Mouse (Mus musculus) kidney, postnatal 0 days (tissue): ENCODE results near the gene Nt5c3b. TPM values are rescaled to one million over a fixed set of nuclear protein-coding genes. Genes with fewer than 3 reads are reported as not detected.

Experiments used
- ATAC-seq: fragments of 200-750 bp; cut with Nextera tagmentation; replicated peaks from 2 replicates; pipeline ENCODE4 v1.8.0; 2017; ENCODE audit warnings: low read depth, moderate number of reproducible peaks, moderate TSS enrichment, moderate library complexity; ENCODE audit not compliant: low FRiP score
- DNase-seq: peaks from one replicate; pipeline ENCODE4 v3.0.0-alpha.2; 2016; ENCODE audit warnings: low spot score
- H3K27ac ChIP-seq: fragments of 300-500 bp; sonication (generic); 2 replicates; pipeline ENCODE4 v1.5.1; 2014; ENCODE audit warnings: mild to moderate bottlenecking
- H3K27me3 ChIP-seq: fragments of 300-500 bp; sonication (generic); 2 replicates; pipeline ENCODE4 v1.6.1; 2014; ENCODE audit warnings: low read length, mixed read lengths; ENCODE audit not compliant: insufficient read depth
- H3K36me3 ChIP-seq: fragments of 300-500 bp; sonication (generic); 2 replicates; pipeline ENCODE4 v1.6.1; 2014; ENCODE audit warnings: low read length, mixed read lengths; ENCODE audit not compliant: insufficient read depth
- H3K4me1 ChIP-seq: fragments of 300-500 bp; sonication (generic); replicated peaks from 2 replicates; pipeline ENCODE4 v1.6.1; 2014; ENCODE audit warnings: antibody characterized with exemption, low read length, mixed read lengths; ENCODE audit not compliant: insufficient read depth
- H3K4me2 ChIP-seq: fragments of 300-500 bp; sonication (generic); 2 replicates; pipeline ENCODE4 v1.6.1; 2014; ENCODE audit warnings: mild to moderate bottlenecking, low read length, moderate library complexity, mixed read lengths
- H3K4me3 ChIP-seq: fragments of 300-500 bp; sonication (generic); replicated peaks from 2 replicates; pipeline ENCODE4 v1.5.1; 2014; ENCODE audit warnings: low read depth, low read length
- H3K9ac ChIP-seq: fragments of 300-500 bp; sonication (generic); 2 replicates; pipeline ENCODE4 v1.6.1; 2014; ENCODE audit warnings: low read depth, low read length
- H3K9me3 ChIP-seq: fragments of 300-500 bp; sonication (generic); replicated peaks from 2 replicates; pipeline ENCODE4 v1.6.1; 2016; ENCODE audit warnings: low read length, inconsistent platforms, mixed read lengths
- CTCF ChIP-seq: IDR thresholded peaks from 2 replicates; pipeline ENCODE4 v1.5.1; 2016; ENCODE audit warnings: antibody characterized with exemption, low read depth, mild to moderate bottlenecking, moderate library complexity
- WGBS: fragments of 180-500 bp; shearing (Covaris S2); extraction: QIAGEN DNeasy Blood & Tissue Kit; methylation state at CpG from one replicate; pipeline ENCODE4 v1.1.7; 2014; 5-methylcytosine and 5-hydroxymethylcytosine counted together
- polyA plus RNA-seq: library from polyadenylated mRNA; unstranded; fragments of >200 nt; fragmentation: Nextera tagmentation; extraction: Ambion mirVana; gene quantifications from 2 replicates; pipeline ENCODE4 v1.2.1, GENCODE M21; 2015

Gene Nt5c3b
- polyA plus RNA-seq, 1 experiment from 2014 or later, result 98.6 TPM

DNA sequence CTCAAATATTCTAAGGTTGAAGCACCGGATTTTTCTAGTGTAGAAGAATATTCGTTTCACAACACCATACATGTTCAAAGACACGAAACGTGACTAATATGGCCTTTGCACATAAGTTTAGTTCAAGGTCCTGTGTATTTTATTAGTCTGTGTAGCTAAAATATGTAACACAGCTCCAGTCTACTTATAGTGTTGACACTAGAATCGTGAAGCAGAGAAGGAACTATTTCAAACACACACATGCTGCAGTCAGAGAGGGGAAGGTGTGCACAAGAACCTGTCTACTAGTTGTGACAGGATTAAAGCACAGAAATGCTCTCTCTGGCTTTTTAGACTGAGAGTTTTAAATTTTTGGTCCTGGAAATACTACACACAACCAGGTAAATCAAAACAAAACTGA, 16.1 kb upstream of the Nt5c3b start:
- peaks cover 4% of the 10 kb centered on the region; the same call in 1 of the 2 replicates for H3K4me1 ChIP-seq
- H3K27ac ChIP-seq, result no peak overlapping the region
- H3K27me3 ChIP-seq, result no peaks in the 10 kb centered on the region
- ATAC-seq, result no peak
- no peak for DNase-seq
- H3K4me2 ChIP-seq, result no peak overlapping the region
- WGBS, result 81% methylated on average over 5 of the region's 5 CpGs
- no peaks in the 10 kb centered on the region for H3K9me3 ChIP-seq
- no peak overlapping the region for H3K9ac ChIP-seq
- no peak for TF ChIP-seq CTCF
- H3K36me3 ChIP-seq, result 0 out of 2 replicates have a peak, but pooled peaks cover 6% of the 10 kb centered on the region
- no peak overlapping the region for H3K4me3 ChIP-seq

DNA sequence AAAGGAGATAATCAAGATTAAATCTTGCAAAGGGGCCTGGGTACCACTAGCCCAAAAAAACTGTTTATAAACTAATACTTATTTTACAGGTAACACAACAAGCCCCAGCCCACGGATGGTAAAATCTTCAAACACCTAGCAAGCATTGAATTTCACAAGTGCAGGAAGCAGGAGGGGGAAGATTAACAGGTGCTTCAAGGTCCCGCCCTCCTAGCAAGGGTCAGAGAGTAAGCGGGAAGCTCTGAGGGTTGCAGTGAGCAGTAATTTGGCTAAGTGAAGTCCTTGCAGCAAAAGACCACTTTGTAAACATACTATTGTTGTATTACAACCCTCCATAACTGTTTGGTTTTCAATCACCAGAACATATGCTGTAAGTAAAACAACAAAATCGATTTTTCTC, 15.6 kb upstream of the Nt5c3b start:
- Histone ChIP-seq H3K4me2 (no peak overlapping the region), H3K36me3 (0 out of 2 replicates have a peak, but pooled peaks cover 6% of the 10 kb centered on the region), H3K27me3 (no peaks in the 10 kb centered on the region), H3K4me1 (peaks cover 4% of the 10 kb centered on the region; the same call in 1 of the 2 replicates), H3K9me3 (no peaks in the 10 kb centered on the region), H3K4me3 (no peak overlapping the region), H3K27ac (no peak overlapping the region), H3K9ac (no peak overlapping the region)
- no peak for TF ChIP-seq CTCF
- DNase-seq, result no peak
- ATAC-seq, result no peak
- WGBS, result 61% methylated on average over 4 of the region's 4 CpGs

DNA sequence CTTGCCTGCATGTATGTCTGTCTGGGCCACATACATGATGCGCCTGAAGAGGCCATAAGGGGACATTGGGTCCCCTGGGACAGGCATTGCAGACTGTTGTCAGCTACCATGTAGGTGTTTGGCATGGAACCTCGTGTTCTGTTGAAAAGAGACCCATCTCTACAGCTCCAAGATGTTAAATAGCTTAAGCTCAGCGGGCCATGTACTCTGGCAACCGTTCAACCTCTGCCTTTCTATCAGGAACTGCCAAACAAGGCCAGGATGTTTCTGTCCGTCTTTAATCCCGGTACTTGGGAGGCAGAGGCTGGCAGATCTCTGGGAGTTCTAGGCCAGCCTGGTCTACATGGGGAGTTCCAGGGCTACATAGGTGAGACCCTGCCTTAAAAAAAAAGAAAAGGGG, 1.0 kb upstream of the Nt5c3b start:
- Histone ChIP-seq H3K9me3 (no peaks in the 10 kb centered on the region), H3K4me2 (no peak overlapping the region), H3K27me3 (no peaks in the 10 kb centered on the region), H3K4me1 (peaks cover 16% of the 10 kb centered on the region), H3K27ac (no peak overlapping the region), H3K36me3 (no peaks in the 10 kb centered on the region), H3K9ac (no peak overlapping the region), H3K4me3 (no peak overlapping the region)
- 73% methylated on average over 6 of the region's 6 CpGs for WGBS
- no peak for DNase-seq
- no peak for TF ChIP-seq CTCF
- no peak for ATAC-seq

DNA sequence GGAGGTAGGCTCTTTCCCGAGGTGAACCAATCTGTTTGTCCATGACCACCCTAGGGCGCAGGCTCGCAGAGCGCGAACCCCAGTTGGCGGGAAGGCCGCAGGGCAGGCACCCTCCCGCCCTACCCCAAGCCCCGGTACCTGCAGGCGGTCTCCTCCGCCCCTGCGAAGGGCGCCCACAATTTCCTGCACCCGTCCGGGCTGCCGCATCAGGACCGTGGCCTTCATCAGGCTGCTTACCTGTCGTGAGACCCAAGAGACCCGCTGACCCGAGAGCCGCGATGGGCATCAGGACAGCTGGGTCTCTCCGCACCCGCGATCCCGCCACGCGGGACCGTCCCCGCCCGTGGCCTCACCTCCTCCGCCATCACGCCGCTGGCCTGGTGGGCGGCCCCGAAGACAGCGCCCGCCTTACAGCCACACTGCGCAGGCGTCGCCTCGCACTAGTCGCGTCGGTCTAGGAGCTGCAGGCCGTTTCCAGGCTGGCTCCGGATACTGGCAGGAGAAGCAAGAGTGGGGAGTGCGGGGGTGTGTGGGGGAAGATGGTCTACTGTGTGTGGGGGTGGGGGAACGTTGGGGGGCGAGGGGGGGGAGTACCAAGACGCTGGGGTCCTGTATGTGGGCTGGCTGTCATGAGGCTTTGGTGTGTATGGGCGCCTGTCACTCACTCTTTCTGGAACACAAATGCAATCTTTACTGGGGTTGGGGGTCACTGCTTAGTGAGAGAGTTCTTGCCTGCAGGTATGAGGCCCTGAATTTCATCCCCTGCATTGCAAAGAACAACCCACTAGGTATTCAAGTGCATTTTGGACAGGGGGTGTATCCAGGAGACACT, 701 bp downstream of the Nt5c3b start:
- Histone ChIP-seq H3K36me3 (peaks cover 5% of the 10 kb centered on the region; the same call in 1 of the 2 replicates), H3K27ac (peak overlapping the region; percentile 16; the same call in 1 of the 2 replicates), H3K9ac (peak overlapping the region; percentile 91), H3K9me3 (no peaks in the 10 kb centered on the region), H3K4me1 (peaks cover 16% of the 10 kb centered on the region), H3K4me2 (peak overlapping the region; percentile 96), H3K4me3 (peak overlapping the region; percentile 85), H3K27me3 (no peaks in the 10 kb centered on the region)
- ATAC-seq (peak; percentile 91), DNase-seq (peak; percentile 90)
- WGBS, result 1% methylated on average over 52 of the region's 52 CpGs
- no peak for TF ChIP-seq CTCF

DNA sequence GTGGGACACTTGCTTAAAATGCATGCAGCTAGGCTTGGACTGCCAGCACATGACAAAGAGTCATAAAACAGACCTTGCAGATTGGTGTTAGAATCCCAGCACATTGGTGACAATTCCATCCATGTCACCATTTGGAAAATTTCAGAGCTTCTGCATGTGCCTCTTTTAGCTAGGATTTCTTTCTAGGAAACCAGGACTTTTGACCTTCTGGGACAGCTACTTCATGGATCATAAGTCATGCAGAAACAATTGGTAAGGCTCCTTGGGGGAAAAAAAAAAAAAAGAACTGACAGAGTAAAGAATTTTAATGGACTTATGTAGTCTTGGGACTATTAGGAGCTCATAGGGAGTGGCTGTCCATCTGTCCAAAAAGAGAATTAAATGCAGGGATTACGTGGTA, 3.7 kb downstream of the Nt5c3b start:
- Histone ChIP-seq H3K4me1 (peaks cover 16% of the 10 kb centered on the region), H3K4me2 (no peak overlapping the region), H3K4me3 (no peak overlapping the region), H3K9me3 (no peaks in the 10 kb centered on the region), H3K27ac (no peak overlapping the region), H3K9ac (no peak overlapping the region), H3K36me3 (peaks cover 6% of the 10 kb centered on the region; the same call in 1 of the 2 replicates), H3K27me3 (no peaks in the 10 kb centered on the region)
- ATAC-seq (no peak), DNase-seq (peak; percentile 38)
- TF ChIP-seq CTCF, result no peak
- WGBS, result 48% methylated on average over 1 of the region's 1 CpGs

DNA sequence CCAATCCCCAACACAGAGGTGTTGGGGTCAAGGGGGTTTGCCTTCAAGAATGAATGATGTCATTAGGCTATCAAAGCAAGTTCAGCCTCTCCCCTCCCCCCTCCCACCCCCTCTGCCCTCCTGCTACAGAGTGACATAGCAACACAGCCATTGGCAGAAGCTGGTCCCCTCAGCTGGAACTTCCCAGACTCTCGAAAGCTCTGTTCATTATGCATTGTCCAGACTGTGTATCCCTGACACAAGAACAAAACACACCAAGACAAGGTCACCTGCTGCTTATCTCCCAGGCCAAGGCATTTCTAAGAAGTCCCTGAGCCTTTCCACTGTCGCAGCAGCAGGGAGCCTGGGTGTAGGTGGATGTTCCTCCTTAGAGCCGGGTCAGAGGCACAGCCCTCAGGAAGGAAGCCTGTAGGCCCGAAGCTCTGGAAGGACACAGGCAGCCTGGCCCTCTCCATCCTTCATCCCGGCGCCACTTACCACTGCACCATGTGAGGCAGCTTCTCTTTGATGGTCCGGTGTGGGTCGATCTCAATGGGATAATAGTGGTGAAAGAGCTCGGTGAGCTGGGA, 5.8 kb downstream of the Nt5c3b start:
- Histone ChIP-seq H3K27ac (no peak overlapping the region), H3K9me3 (no peaks in the 10 kb centered on the region), H3K4me3 (no peak overlapping the region), H3K4me2 (no peak overlapping the region), H3K27me3 (no peaks in the 10 kb centered on the region), H3K9ac (no peak overlapping the region), H3K36me3 (peaks cover 10% of the 10 kb centered on the region; the same call in 1 of the 2 replicates), H3K4me1 (peaks cover 16% of the 10 kb centered on the region)
- WGBS, result 71% methylated on average over 9 of the region's 9 CpGs
- DNase-seq (no peak), ATAC-seq (no peak)
- TF ChIP-seq CTCF, result no peak
